In the genomic region with DNA sequence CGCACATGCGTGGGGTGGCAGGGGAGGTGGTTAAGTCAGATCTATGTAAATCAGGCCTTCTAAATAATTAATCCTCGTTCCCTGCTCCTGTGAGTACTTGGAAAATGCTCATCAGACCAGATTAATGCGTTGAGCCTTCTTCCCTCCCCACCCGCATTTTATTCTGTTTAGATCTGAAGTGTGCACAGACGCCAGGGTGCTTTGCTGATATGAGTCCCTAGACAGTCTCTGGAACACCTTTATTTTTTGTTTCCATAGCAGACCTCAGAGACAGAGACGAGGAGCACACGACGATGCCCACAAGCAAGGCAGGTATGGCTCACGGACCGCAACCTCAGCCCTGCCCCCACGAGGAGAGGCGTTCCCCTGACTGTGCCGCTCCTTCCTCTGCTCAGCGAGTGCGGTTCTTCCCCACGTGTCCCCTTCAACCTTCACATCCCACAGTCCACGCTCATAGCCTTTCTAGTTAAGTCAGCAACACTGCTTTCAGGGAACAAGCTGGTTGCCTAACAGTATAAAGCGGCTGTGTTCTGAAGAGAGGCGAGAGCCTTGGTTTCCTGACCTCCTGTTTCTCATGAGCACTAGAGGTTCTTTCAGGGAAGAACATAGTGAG, we compare ENCODE assay signal across 9 mouse cellular contexts. TPM values are rescaled to one million over a fixed set of nuclear protein-coding genes. Genes with fewer than 3 reads are reported as not detected.
DNase-seq lines count a peak whose midpoint lies in the region; ATAC-seq lines count a peak whose summit lies in the region.
"Had no signal": no experiment of that assay in that cellular context is flagged by ENCODE, and none has a peak within 500 bp of the region (broad histone marks: within the 10 kb centered on the region; RNA-seq: fewer than 3 reads in every experiment).

No protein-coding gene starts in this region.

- no peak overlapping the region for H3K27ac ChIP-seq in heart, embryonic 15.5 days
- no peak overlapping the region for H3K27ac ChIP-seq in intestine, embryonic 16.5 days (ENCODE audit: low read length)

- no peak for DNase-seq in heart, adult 18-20 months
- DNase-seq in CD4-positive helper T cell, adult 2 months (ENCODE audit: low read depth, low spot score), result peak; percentile 49
- peak; percentile 8 for DNase-seq in brain, adult 2 months (ENCODE audit: low read depth, low spot score)
- DNase-seq in cerebellum, postnatal 14 days, result no peak
- no peak for DNase-seq in right cerebral cortex, postnatal 14 days
- no peak for DNase-seq in frontal cortex, postnatal 14 days (ENCODE audit: low spot score in 2 of 2)
- DNase-seq: lung, postnatal 10 days had no signal

- 33% methylated on average over 20 of the region's 20 CpGs for WGBS in heart, embryonic 15.5 days
- 36% methylated on average over 20 of the region's 20 CpGs for WGBS in intestine, embryonic 16.5 days

- H3K36me3 ChIP-seq in heart, embryonic 15.5 days, result no peaks in the 10 kb centered on the region
- H3K36me3 ChIP-seq in intestine, embryonic 16.5 days (ENCODE audit: control insufficient read depth, insufficient read depth, low read length), result no peaks in the 10 kb centered on the region

- no peak for ATAC-seq in heart, embryonic 15.5 days (replicated peaks; ENCODE audit: insufficient number of reproducible peaks, insufficient read depth, low FRiP score, low read depth)
- ATAC-seq in intestine, embryonic 16.5 days, result no peak

- H3K27me3 ChIP-seq in heart, embryonic 15.5 days, result 0 out of 2 replicates have a peak, but pooled peaks cover 19% of the 10 kb centered on the region
- 0 out of 2 replicates have a peak, but pooled peaks cover 6% of the 10 kb centered on the region for H3K27me3 ChIP-seq in intestine, embryonic 16.5 days (replicated peaks; ENCODE audit: control insufficient read depth, insufficient read depth, low read length)

- no peak overlapping the region for H3K9ac ChIP-seq in heart, embryonic 15.5 days
- no peak overlapping the region for H3K9ac ChIP-seq in intestine, embryonic 16.5 days (ENCODE audit: low read depth, low read length)

- peak overlapping the region; percentile 32 for H3K4me2 ChIP-seq in heart, embryonic 15.5 days
- H3K4me2 ChIP-seq in intestine, embryonic 16.5 days (ENCODE audit: low read depth, low read length), result peak overlapping the region; percentile 27; the same call in 1 of the 2 replicates

- no peaks in the 10 kb centered on the region for H3K9me3 ChIP-seq in heart, embryonic 15.5 days (replicated peaks)
- no peaks in the 10 kb centered on the region for H3K9me3 ChIP-seq in intestine, embryonic 16.5 days (ENCODE audit: control insufficient read depth, low read length)

- no peaks in the 10 kb centered on the region for H3K4me1 ChIP-seq in heart, embryonic 15.5 days (replicated peaks)
- no peaks in the 10 kb centered on the region for H3K4me1 ChIP-seq in intestine, embryonic 16.5 days (ENCODE audit: control insufficient read depth, insufficient read depth, low read length)

- 0 out of 2 replicates have a peak overlapping the region, but pooled peaks have one; percentile 10 for H3K4me3 ChIP-seq in heart, embryonic 15.5 days
- H3K4me3 ChIP-seq in intestine, embryonic 16.5 days (ENCODE audit: low read length), result no peak overlapping the region

RNA-seq across cellular contexts. Expression of gene Gabrr1, which starts 14.5 kb away (rescaled TPM):
- polyA plus RNA-seq in heart, embryonic 15.5 days (2015; fragmentation: Nextera tagmentation; extraction: Ambion mirVana), result 0.05 TPM in 1 of 2 replicates, not detected in the other
- total RNA-seq in heart, adult 18-20 months (2021), result under 1 TPM; 0.59 to 0.62 TPM
- not detected in 2 replicates for polyA plus RNA-seq in intestine, embryonic 16.5 days (2015; fragmentation: Nextera tagmentation; extraction: Ambion mirVana)

RNA-seq across cellular contexts. Expression of gene Pm20d2, which starts 42.8 kb away (rescaled TPM):
- 2.1 and 2.3 TPM in 2 replicates for polyA plus RNA-seq in heart, embryonic 15.5 days (2015; fragmentation: Nextera tagmentation; extraction: Ambion mirVana)
- total RNA-seq in heart, adult 18-20 months (2021), result 10 to 100 TPM; 69.3 to 77.0 TPM
- 0.82 and 0.88 TPM in 2 replicates for polyA plus RNA-seq in intestine, embryonic 16.5 days (2015; fragmentation: Nextera tagmentation; extraction: Ambion mirVana)

Comparison
In these comparisons a context has a peak if more than half of its experiments do, and no peak if none do; other contexts are left out.
1. DNase-seq: peak in CD4-positive helper T cell, adult 2 months (single experiment) and brain, adult 2 months (single experiment); none in heart, adult 18-20 months (0 of 2), cerebellum, postnatal 14 days (0 of 2), right cerebral cortex, postnatal 14 days (single experiment) and frontal cortex, postnatal 14 days (0 of 2).